Mouse (Mus musculus) heart, embryonic 16.5 days (tissue): Measurements from ENCODE around the gene Ugt1a9. TPM values are rescaled to one million over a fixed set of nuclear protein-coding genes. Genes with fewer than 3 reads are reported as not detected.

Experiments used
- ATAC-seq: fragments of 200-750 bp; cut with Nextera tagmentation; replicated peaks from 2 replicates; pipeline ENCODE4 v1.8.0; 2017; ENCODE audit warnings: moderate number of reproducible peaks; ENCODE audit not compliant: insufficient read depth, low FRiP score; ENCODE audit errors: extremely low read depth
- H3K27ac ChIP-seq: fragments of 300-500 bp; sonication (generic); 2 replicates; pipeline ENCODE4 v1.5.1; 2014; ENCODE audit warnings: mild to moderate bottlenecking, low read length, control low read depth, moderate library complexity
- H3K27me3 ChIP-seq: fragments of 300-500 bp; sonication (generic); 2 replicates; pipeline ENCODE4 v1.6.1; 2014; ENCODE audit warnings: low read length, mixed read lengths; ENCODE audit not compliant: control insufficient read depth, insufficient read depth
- H3K36me3 ChIP-seq: fragments of 300-500 bp; sonication (generic); 2 replicates; pipeline ENCODE4 v1.6.1; 2014; ENCODE audit not compliant: control insufficient read depth, insufficient read depth
- H3K4me1 ChIP-seq: fragments of 300-500 bp; sonication (generic); 2 replicates; pipeline ENCODE4 v1.6.1; 2014; ENCODE audit warnings: low read length, mixed read lengths; ENCODE audit not compliant: control insufficient read depth, insufficient read depth
- H3K4me2 ChIP-seq: fragments of 300-500 bp; sonication (generic); 2 replicates; pipeline ENCODE4 v1.6.1; 2014; ENCODE audit warnings: low read depth, mild to moderate bottlenecking, control low read depth, low read length
- H3K4me3 ChIP-seq: fragments of 300-500 bp; sonication (generic); 2 replicates; pipeline ENCODE4 v1.5.1; 2014; ENCODE audit warnings: mild to moderate bottlenecking, control low read depth, low read length
- H3K9ac ChIP-seq: fragments of 300-500 bp; sonication (generic); 2 replicates; pipeline ENCODE4 v1.6.1; 2014; ENCODE audit warnings: low read length, control low read depth
- H3K9me3 ChIP-seq: fragments of 300-500 bp; sonication (generic); replicated peaks from 2 replicates; pipeline ENCODE4 v1.6.1; 2016; ENCODE audit warnings: low read length; ENCODE audit not compliant: control insufficient read depth
- WGBS: fragments of 180-500 bp; shearing (Covaris S2); extraction: QIAGEN DNeasy Blood & Tissue Kit; methylation state at CpG from one replicate; pipeline ENCODE4 v1.1.7; 2014; 5-methylcytosine and 5-hydroxymethylcytosine counted together
- polyA plus RNA-seq: library from polyadenylated mRNA; unstranded; fragments of >200 nt; fragmentation: Nextera tagmentation; extraction: Ambion mirVana; gene quantifications from 2 replicates; pipeline ENCODE4 v1.2.1, GENCODE M21; 2015

The Ugt1a9 gene
- polyA plus RNA-seq, 1 experiment from 2014 or later: not detected

- 47% methylated on average over 3 of the region's 3 CpGs for WGBS
- H3K9me3 ChIP-seq: peaks cover 90% of the 10 kb centered on the region
- H3K4me3 ChIP-seq: no peak overlapping the region
- no peak overlapping the region for H3K9ac ChIP-seq
- no peaks in the 10 kb centered on the region for H3K36me3 ChIP-seq
- no peak for ATAC-seq
- H3K27ac ChIP-seq: no peak overlapping the region
- H3K4me2 ChIP-seq: no peak overlapping the region
- H3K27me3 ChIP-seq: no peaks in the 10 kb centered on the region
- no peaks in the 10 kb centered on the region for H3K4me1 ChIP-seq
Observed at GRCm38 (mm10) chr1:88232664-88233380, 162.2 kb downstream of the Ugt1a9 start.

- Histone ChIP-seq H3K9ac (no peak overlapping the region), H3K36me3 (no peaks in the 10 kb centered on the region), H3K4me2 (no peak overlapping the region), H3K9me3 (peaks cover 90% of the 10 kb centered on the region), H3K4me3 (no peak overlapping the region), H3K4me1 (no peaks in the 10 kb centered on the region), H3K27me3 (no peaks in the 10 kb centered on the region), H3K27ac (no peak overlapping the region)
- no peak for ATAC-seq
- WGBS: 60% methylated on average over 14 of the region's 14 CpGs
Observed at GRCm38 (mm10) chr1:88233421-88234247, 163.0 kb downstream of the Ugt1a9 start.

- WGBS: 50% methylated on average over 4 of the region's 4 CpGs
- peaks cover 90% of the 10 kb centered on the region for H3K9me3 ChIP-seq
- H3K4me1 ChIP-seq: no peaks in the 10 kb centered on the region
- H3K4me3 ChIP-seq: no peak overlapping the region
- no peak overlapping the region for H3K9ac ChIP-seq
- H3K27ac ChIP-seq: no peak overlapping the region
- H3K4me2 ChIP-seq: no peak overlapping the region
- H3K27me3 ChIP-seq: no peaks in the 10 kb centered on the region
- ATAC-seq: no peak
- H3K36me3 ChIP-seq: no peaks in the 10 kb centered on the region
Observed at GRCm38 (mm10) chr1:88234248-88234610, 163.6 kb downstream of the Ugt1a9 start.

- Histone ChIP-seq H3K36me3 (no peaks in the 10 kb centered on the region), H3K9ac (no peak overlapping the region), H3K27me3 (no peaks in the 10 kb centered on the region), H3K4me1 (no peaks in the 10 kb centered on the region), H3K4me2 (no peak overlapping the region), H3K27ac (no peak overlapping the region), H3K4me3 (no peak overlapping the region), H3K9me3 (peaks cover 90% of the 10 kb centered on the region)
- 38% methylated on average over 5 of the region's 5 CpGs for WGBS
- ATAC-seq: no peak
Observed at GRCm38 (mm10) chr1:88234646-88235045, 164.0 kb downstream of the Ugt1a9 start.

GRCm38 (mm10) chr1:88235046-88235893 is 164.7 kb downstream of the Ugt1a9 start:
- Histone ChIP-seq H3K4me2 (no peak overlapping the region), H3K4me3 (no peak overlapping the region), H3K9ac (no peak overlapping the region), H3K9me3 (peaks cover 90% of the 10 kb centered on the region), H3K27ac (no peak overlapping the region), H3K27me3 (no peaks in the 10 kb centered on the region), H3K36me3 (no peaks in the 10 kb centered on the region), H3K4me1 (no peaks in the 10 kb centered on the region)
- WGBS: 54% methylated on average over 11 of the region's 11 CpGs
- ATAC-seq: no peak

GRCm38 (mm10) chr1:88235894-88236415 is 165.4 kb downstream of the Ugt1a9 start:
- 55% methylated on average over 4 of the region's 4 CpGs for WGBS
- Histone ChIP-seq H3K36me3 (no peaks in the 10 kb centered on the region), H3K27ac (no peak overlapping the region), H3K4me1 (no peaks in the 10 kb centered on the region), H3K4me3 (no peak overlapping the region), H3K4me2 (no peak overlapping the region), H3K9ac (no peak overlapping the region), H3K27me3 (no peaks in the 10 kb centered on the region), H3K9me3 (peaks cover 90% of the 10 kb centered on the region)
- ATAC-seq: no peak

GRCm38 (mm10) chr1:88237311-88237710 is 166.7 kb downstream of the Ugt1a9 start:
- ATAC-seq: no peak
- Histone ChIP-seq H3K36me3 (no peaks in the 10 kb centered on the region), H3K4me2 (no peak overlapping the region), H3K9me3 (peaks cover 85% of the 10 kb centered on the region), H3K4me1 (no peaks in the 10 kb centered on the region), H3K9ac (no peak overlapping the region), H3K27me3 (no peaks in the 10 kb centered on the region), H3K27ac (no peak overlapping the region), H3K4me3 (no peak overlapping the region)
- 65% methylated on average over 5 of the region's 5 CpGs for WGBS

- Histone ChIP-seq H3K4me1 (no peaks in the 10 kb centered on the region), H3K9ac (no peak overlapping the region), H3K36me3 (no peaks in the 10 kb centered on the region), H3K27me3 (no peaks in the 10 kb centered on the region), H3K4me2 (no peak overlapping the region), H3K27ac (no peak overlapping the region), H3K4me3 (no peak overlapping the region), H3K9me3 (peaks cover 80% of the 10 kb centered on the region)
- no peak for ATAC-seq
- WGBS: 71% methylated on average over 6 of the region's 6 CpGs
Observed at GRCm38 (mm10) chr1:88238771-88239170, 168.2 kb downstream of the Ugt1a9 start.
